Mouse (Mus musculus) heart, adult 2 months (tissue): Measurements from ENCODE around the gene Ulbp1.

ENCODE experiments used
- CTCF ChIP-seq: fragments of 200-600 bp; IDR thresholded peaks from 2 replicates; pipeline ENCODE4 v1.8.1; 2022; ENCODE audit warnings: antibody characterized with exemption, mild to moderate bottlenecking, moderate library complexity
- EP300 ChIP-seq: fragments of 200-500 bp; IDR thresholded peaks from 2 replicates; pipeline ENCODE4 v1.6.1; 2011; ENCODE audit warnings: low read depth, low read length, control low read depth; ENCODE audit not compliant: insufficient read depth
- POLR2A ChIP-seq: fragments of 200-500 bp; IDR thresholded peaks from 2 replicates; pipeline ENCODE4 v1.6.1; 2011; ENCODE audit warnings: mild to moderate bottlenecking, low read depth, low read length, control low read depth; ENCODE audit not compliant: insufficient read depth

GRCm38 (mm10) chr10:7470457-7470856, 3.0 kb downstream of the Ulbp1 start:
- no peak for TF ChIP-seq POLR2A
- no peak for TF ChIP-seq CTCF
- no peak for TF ChIP-seq EP300
